Comparison of ENCODE assay signal across 15 mouse cellular contexts in the genomic region with DNA sequence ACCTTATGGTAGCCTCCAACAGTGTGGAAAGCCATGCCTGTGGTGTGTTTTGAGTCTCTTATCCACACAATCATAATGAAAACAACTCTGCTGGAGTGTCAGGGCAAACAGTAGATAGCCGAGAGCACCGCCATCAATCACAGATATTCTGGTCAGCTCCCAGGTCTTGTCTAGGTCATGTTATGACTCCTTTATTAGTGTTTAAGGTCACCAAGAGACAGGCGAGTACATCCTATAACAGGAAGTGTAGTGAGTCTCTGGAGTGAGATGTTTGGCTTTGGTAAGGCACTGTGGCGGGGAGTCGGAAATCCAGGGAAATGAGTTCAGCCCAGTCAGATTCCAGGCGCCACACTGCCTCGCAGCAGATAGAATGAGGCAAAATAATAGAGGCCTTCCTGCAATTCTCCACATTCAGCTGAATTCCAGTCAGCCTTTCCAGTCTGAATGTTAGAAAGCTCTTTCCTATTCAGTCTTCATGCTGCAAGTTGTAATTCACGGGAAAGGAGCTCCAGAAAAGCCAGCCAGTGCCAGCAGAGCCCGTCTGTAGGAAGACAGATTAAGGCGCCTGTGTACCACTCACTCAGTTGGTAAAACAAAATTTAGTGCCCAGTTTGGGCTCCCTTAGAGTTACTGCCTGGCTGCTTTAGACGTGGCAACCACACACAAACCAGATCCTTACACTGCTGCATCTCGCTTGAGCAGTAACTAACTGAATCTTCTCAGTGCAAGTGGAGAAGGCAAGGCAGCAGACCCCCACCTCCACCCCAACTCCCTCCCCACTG.
DNase-seq lines count a peak whose midpoint lies in the region; ATAC-seq lines count a peak whose summit lies in the region.
"Had no signal": no experiment of that assay in that cellular context is flagged by ENCODE, and none has a peak within 500 bp of the region (broad histone marks: within the 10 kb centered on the region; RNA-seq: fewer than 3 reads in every experiment).

No protein-coding gene starts in this region.

- H3K9ac ChIP-seq in heart, embryonic 12.5 days: no peak overlapping the region
- H3K9ac ChIP-seq: embryonic facial prominence, embryonic 15.5 days; forebrain, embryonic 12.5 days; lung, embryonic 15.5 days had no signal

- peaks cover 9% of the 10 kb centered on the region for H3K4me1 ChIP-seq in heart, embryonic 12.5 days (replicated peaks)
- H3K4me1 ChIP-seq: embryonic facial prominence, embryonic 15.5 days; forebrain, embryonic 12.5 days; lung, embryonic 15.5 days had no signal

- peak overlapping the region; percentile 39; the same call in 1 of the 2 replicates for H3K27ac ChIP-seq in heart, embryonic 12.5 days (ENCODE audit: poor library complexity, severe bottlenecking)
- H3K27ac ChIP-seq: embryonic facial prominence, embryonic 15.5 days; forebrain, embryonic 12.5 days; hindbrain, postnatal 0 days; lung, embryonic 15.5 days had no signal

- peaks cover 4% of the 10 kb centered on the region for H3K27me3 ChIP-seq in heart, embryonic 12.5 days (replicated peaks)
- H3K27me3 ChIP-seq: embryonic facial prominence, embryonic 15.5 days; forebrain, embryonic 12.5 days; lung, embryonic 15.5 days had no signal

- no peak overlapping the region for H3K4me2 ChIP-seq in heart, embryonic 12.5 days
- H3K4me2 ChIP-seq: embryonic facial prominence, embryonic 15.5 days; forebrain, embryonic 12.5 days; lung, embryonic 15.5 days had no signal

- no peak overlapping the region for H3K4me3 ChIP-seq in heart, embryonic 12.5 days
- H3K4me3 ChIP-seq: embryonic facial prominence, embryonic 15.5 days; forebrain, embryonic 12.5 days; lung, embryonic 15.5 days had no signal

- 36% methylated on average over 12 of the region's 12 CpGs for WGBS in heart, embryonic 12.5 days

- no peak for DNase-seq in heart, adult 9 months (ENCODE audit: low spot score in 2 of 2)
- DNase-seq in kidney, postnatal 14 days: peak; percentile 6
- DNase-seq in kidney, adult 9 months: no peak
- peak; percentile 22 for DNase-seq in embryo, embryonic 11 days
- peak; percentile 10 for DNase-seq in heart, postnatal 4 days
- DNase-seq: cerebellum, postnatal 36 days; liver; right cerebral cortex, postnatal 25 days; thymus, postnatal 4 days had no signal

- ATAC-seq in heart, embryonic 12.5 days (ENCODE audit: insufficient number of reproducible peaks, low FRiP score): peak; percentile 85
- no peak for ATAC-seq in frontal cortex, adult (ENCODE audit: low TSS enrichment)
- ATAC-seq: hindbrain, postnatal 0 days had no signal

- H3K9me3 ChIP-seq in heart, embryonic 12.5 days (replicated peaks): no peaks in the 10 kb centered on the region
- H3K9me3 ChIP-seq: embryonic facial prominence, embryonic 15.5 days; forebrain, embryonic 12.5 days; lung, embryonic 15.5 days had no signal

- no peaks in the 10 kb centered on the region for H3K36me3 ChIP-seq in heart, embryonic 12.5 days
- H3K36me3 ChIP-seq: embryonic facial prominence, embryonic 15.5 days; forebrain, embryonic 12.5 days; lung, embryonic 15.5 days had no signal

Comparison
In these comparisons a context has a peak if more than half of its experiments do, and no peak if none do; other contexts are left out.
1. DNase-seq: peak in kidney, postnatal 14 days (single experiment), embryo, embryonic 11 days (single experiment) and heart, postnatal 4 days (single experiment); none in heart, adult 9 months (0 of 2) and kidney, adult 9 months (single experiment).